Mouse (Mus musculus) CD8-positive naive resting alpha-beta T cell, adult 2 months (primary cell): ENCODE data around the gene N4bp3.
"Not testable (repeated sequence)": the region's sequence is repeated elsewhere in the genome, so short reads cannot be mapped to it uniquely, and the experiment has no call there.

Experiments used
- DNase-seq, 2 experiments: peaks; one replicate each; pipeline ENCODE4 v3.0.0; 2022; ENCODE audit warnings: low read depth in 2 of 2, low spot score in 2 of 2

N4bp3 gene

DNA sequence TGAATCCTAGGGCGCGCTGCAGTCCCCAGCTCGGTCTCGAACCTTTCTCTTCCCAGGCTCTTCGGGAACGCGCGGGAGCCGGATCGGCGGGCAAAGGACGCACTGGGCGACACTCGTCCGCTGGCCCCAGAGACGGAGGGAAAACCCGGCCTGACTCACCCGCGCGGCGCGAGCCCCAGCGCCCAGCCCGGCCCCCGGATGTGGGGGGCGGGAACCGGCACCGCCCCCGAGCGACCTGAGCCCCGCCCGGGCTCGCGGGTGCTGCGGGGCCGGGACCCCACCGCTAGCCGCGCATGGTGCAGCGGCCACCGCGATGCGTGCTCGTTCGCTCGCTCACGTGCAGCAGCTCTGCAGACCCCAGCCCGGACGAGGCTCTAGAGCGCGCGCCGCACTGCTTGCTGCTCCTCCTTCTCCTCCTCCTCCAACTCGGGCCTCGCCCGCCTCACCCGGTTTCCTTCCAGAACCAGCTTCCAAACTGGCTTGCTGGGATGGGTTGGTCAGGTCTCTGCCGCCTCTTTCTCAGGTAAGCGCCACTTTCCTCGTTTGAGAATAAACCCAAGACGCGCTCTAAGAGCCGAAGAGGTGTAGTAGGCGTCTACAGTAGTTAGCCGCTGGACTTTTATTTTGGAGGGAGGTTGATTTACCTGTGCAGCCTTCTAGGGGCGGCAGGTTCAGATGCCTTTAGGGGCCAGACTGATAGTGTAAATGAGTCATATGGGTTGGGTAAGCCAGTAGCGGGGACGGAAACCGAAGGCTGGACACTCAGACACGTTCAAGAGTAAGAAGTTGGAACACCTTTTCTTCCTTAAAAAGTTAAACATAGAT is at the start of gene N4bp3, which contains the start of gene D930048N14Rik:
N4bp3 (minus strand) TSS at position 152 of the 825 bp plus-strand sequence.
D930048N14Rik (plus strand) TSS at position 264 of the 825 bp plus-strand sequence.
- peak; percentile 59 to 63 for DNase-seq

DNA sequence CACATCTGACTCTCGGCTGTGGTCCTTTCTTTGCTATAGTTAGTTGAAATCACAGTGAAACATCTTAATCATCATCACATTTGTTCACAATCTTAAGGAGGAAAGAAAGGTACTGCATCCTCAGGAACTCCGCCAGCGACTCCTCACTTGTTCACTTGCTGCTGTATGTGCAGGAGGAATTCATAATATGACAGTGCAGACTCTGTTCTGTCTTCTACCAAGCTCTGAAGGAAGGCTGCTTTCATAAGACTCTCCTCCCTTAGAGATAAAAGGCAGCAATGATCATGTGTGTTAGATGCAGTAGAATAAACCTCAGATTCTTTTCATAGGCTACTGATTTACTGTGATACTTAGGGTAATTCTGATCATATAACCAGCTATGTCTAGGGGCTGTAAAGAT is 44.3 kb upstream of the N4bp3 start:
- no peak for DNase-seq

DNA sequence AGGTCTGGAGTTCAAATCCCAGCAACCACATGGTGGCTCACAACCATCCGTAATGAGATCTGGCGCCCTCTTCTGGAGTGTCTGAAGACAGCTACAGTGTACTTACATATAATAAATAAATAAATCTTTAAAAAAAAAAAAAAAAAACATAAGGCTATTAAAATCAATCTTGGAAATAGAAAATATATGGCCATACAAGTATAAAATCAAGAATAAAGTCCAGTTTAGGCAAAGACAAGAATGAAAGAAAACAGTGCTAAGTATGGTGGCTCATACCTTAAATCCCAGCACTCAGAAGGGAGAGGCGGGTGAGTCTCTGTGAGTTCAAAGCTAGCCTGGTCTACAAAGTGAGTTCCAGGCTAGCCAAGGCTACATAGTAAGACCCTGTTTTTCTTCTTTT is 40.0 kb upstream of the N4bp3 start:
- DNase-seq = not testable (repeated sequence)

DNA sequence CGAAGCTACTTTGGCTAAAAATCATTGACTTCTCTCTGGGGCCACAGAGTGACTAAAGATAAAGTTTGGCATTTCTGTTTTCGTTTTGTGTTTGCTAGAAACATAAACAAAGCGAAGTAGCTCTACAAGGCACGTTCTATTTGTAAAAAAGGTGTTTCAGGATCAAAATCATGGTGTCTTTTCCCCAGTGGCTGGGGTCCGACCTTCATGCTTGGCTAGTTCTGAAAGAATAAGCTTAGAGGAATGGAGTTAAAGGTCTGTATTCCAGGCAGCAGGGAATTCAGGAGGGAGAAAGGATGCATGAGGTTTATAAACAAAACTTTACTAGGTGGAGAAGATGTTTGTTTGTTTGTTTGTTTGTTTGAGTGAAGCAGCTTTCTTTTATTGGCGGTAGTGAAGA is 38.7 kb upstream of the N4bp3 start:
- no peak for DNase-seq

DNA sequence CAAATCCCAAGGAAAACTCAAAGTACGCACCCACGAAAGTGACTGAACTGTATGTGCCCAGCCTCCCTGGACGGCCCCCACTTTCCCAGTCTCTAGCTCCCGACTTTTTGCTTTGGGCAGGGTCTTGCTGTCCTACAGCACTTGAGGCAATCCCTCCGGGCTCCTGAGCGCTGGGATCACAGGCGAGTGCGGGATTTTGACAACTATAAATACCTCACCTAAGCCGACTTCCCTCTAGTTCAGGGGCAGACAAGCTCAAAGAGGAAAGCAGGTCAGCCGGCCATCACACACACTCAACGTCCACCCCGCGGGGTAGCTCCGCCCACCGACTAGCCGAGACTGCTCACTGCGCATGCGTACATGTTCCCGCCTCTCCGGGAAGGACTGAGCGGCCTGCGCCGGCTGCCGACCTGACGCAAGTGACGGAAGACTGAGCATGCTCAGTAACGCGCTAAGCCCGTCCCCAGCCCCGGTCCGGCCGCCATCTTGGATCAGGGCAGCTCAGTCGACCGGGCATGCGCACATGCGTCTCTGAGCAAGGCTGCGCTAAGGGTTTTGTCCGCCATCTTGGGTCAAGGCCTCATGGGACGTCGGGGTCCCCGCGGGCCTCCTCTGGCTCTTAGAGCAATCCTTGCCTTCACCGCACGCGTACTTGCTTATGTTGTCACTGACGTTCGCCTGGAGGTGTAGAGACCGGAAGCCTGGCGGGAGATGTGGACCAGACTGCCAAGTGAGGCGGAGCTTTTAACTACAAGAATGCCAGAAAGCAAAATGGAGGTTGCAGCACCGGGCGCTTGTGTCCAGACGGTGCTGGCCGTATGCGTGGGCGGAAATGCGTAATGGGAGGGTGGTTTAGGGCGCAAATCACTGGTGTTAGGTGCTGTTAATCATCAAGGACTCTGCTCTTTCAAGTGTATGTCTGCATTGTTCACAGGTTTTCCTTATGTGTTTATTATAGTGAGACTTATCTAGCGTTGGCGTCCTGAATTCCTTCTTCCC is 38.0 kb upstream of the N4bp3 start, which contains the start of gene 0610009B22Rik:
0610009B22Rik (minus strand) TSS at position 545 of the 999 bp plus-strand sequence.
- peak; percentile 99 for DNase-seq

DNA sequence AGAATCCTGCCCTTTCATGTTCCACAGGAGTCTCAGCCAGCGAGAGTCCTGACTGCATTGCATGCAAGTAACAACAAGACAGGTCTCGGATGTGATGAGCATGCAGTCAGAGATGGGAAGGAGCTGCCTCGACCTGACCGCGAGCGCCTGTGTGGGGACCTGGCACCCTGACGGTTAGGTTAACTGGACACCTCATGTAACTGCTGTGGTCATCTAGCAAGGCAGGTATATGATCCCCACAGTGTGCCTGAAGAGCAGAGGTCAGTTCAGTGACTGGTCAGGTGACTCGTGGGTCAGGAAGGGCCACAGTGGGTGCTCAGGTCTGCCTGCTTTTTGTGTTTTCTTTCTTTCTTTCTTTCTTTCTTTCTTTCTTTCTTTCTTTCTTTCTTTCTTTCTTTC is 31.3 kb upstream of the N4bp3 start:
- DNase-seq = no peak

DNA sequence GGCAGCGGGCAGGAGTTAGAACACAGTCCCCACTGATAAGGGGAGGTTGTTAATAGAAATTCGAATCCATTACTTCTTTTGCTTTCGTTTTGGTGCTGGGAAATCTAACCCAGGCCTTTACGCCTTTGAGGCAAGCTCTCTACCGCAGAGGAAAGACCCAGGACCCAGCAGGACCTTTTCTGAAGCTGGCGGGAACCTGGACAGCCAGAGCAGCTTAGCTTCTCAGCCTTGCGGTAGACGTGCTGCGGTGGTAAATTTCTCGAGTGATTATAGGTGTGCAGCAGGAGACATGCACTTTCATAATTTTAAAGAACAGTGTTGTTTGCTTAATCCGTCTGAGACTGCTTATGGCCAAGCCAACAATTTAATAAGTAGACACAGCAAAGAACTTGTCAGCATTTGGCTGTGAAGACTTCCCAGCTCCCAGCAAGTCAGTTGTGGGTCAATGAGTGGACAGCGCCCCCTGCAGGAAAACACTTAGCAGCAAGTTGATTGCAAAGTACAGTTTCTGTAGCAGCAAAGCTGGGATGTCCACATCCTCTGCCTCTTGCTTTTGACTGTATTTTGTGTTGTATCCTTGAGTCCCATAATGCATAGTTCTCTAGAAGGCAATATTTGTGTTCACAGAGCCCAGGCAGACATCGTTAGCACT is 30.8 kb upstream of the N4bp3 start:
- DNase-seq = peak; percentile 84 to 90

DNA sequence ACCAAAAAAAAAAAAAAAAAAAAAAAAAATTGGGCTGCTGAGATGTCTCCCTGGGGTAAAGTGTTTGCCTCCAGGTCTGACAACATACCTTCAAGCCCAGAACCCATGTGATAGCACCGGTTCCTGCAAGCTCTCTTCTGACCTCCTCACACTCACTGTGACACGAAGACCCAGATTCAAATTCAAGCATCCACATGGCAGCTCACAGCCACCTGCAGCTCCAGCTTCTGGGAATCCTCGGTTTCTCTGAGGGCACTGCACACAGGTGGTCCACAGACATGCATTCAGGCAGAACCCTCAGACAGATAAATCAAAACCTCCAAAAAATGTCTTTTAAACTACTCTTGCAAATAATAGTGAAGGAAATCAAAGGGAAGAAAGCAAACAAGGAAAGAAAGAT is 28.8 kb upstream of the N4bp3 start:
- DNase-seq = no peak

DNA sequence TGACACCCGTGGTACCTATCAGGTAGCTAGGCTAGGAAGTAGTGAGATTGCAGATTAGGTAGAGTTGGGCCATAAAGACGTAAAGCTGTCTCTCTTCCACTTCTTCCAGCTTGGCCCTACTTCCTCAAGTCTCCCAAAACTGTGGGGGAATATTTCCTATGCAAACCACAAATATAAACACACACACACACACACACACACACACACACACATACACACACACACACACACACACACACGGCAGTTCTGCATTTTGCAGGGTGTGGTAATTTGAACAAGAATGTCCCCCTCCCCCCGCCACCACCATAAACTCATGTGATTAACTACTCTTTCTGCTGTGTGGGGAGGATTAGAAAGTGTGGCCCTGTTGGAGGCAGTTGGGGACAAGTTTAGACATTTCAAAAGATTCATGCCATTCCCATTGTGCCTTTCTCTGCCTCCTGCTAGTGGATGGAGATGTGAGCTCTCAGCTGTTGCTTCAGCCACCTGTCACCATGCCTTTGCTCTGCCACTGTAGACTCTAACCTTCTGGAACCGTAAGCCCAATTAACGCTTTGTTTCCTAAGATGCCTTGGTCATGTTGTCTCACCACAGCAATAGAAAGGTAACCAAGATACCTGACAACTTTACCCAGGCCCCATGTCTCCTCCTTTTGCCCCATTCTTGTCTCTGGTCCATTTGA is 27.2 kb upstream of the N4bp3 start:
- no peak for DNase-seq

DNA sequence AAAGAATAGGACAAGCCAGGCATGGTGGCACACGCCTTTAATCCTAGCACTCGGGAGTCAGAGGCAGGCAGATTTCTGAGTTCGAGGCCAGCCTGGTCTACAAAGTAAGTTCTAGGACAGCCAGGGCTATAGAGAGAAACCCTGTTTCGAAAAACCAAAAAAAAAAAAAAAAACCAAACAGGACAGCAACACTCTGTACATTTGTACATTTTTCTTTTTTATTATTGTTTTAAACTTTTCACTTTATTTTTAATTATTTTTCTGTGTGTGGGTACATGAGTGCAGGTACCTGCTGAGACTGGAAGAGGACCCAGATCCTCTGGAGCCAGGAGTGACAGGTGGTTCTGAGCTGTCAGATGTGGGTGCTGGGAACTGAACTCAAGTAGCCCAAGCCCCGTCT is 24.7 kb upstream of the N4bp3 start:
- DNase-seq = no peak

DNA sequence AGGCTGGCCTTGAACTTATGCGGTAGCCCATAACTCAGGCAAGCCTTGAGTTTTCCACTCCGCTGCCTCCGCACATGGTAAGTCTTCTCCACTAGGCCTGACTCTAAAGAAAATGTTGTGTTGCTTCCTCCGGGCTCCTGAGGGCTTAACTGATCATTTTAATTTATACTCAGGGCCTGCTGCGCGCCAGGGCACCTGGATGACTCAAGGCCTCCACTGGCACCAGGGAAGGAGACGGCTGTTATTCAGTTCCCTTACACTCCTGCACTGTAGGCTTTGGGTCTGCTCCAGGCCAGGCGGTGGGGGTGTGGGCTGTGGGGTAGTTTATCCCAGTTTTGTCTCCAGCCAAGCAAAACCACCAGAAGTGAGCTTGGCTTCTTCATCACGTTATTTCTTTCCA is 22.6 kb upstream of the N4bp3 start:
- DNase-seq = no peak

DNA sequence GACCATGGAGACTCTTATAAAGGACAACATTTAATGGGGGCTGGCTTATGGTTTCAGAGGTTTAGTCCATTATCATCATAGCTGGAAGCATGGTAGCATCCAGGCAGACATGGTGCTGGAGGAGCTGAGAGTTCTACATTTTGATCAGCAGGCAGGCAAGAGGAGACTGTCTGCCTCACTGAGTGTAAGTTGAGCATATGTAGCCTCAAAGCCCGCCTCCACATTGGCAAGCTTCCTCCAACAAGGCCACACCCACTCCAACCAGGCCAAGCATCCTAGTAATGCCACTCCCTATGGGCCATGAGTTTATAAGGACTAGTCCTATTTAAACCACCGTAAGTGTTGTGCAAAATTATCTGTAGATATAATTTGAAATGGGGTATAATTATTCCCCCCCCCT is 20.7 kb upstream of the N4bp3 start:
- DNase-seq = no peak

DNA sequence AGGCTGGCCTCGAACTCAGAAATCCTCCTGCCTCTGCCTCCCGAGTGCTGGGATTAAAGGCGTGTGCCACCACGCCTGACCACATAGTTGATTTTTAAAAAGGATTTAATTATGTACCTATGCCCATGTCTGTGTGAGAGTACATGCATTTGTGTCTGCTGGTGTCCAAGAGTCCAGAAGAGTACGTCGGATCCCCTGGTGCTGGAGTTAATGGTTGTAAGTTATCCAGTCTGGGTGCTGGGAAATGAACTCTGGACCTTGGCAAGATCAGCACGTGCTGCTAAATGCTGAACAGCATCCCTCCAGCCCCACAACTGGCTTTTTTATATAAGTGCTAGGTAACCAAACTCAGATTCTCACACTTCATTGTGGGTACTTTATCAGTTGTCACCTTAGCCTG is 20.2 kb upstream of the N4bp3 start:
- DNase-seq = no peak

DNA sequence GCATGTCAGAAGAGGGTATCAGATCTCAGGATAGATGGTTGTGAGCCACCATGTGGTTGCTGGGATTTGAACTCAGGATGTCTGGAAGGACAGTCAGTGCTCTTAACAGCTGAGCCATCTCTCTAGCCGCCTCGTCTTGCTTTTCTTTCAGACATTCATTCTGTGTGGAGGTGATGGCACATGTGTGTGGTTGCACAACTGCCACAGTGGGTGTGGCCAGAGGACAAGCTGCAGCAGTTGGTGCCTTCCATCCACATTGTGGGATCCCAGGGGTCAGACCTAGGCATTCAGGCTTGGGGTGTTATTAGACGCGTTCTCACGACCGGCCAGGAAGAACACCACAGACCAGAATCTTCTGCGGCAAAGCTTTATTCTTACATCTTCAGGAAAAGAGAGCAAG is 14.1 kb upstream of the N4bp3 start:
- not testable (repeated sequence) for DNase-seq

DNA sequence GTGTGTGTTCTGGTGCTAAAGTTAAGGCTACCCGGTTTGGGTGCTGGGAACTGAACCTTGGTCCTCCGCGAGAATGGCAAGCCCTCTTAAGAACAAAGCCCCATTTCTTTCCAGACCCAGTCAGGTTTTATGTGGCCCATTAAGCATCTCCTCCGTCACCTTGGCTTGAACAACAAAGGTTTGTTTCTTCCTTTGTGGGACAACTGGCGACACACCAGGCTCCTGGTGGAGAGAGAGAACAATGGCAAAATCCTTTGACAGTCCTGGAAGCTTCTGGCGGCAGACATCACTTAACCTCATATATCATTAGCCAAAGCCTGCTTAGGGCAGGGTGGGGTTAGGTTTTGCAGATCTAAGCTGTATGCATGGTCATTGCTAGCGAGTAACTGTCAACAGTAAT is 12.0 kb upstream of the N4bp3 start:
- no peak for DNase-seq

DNA sequence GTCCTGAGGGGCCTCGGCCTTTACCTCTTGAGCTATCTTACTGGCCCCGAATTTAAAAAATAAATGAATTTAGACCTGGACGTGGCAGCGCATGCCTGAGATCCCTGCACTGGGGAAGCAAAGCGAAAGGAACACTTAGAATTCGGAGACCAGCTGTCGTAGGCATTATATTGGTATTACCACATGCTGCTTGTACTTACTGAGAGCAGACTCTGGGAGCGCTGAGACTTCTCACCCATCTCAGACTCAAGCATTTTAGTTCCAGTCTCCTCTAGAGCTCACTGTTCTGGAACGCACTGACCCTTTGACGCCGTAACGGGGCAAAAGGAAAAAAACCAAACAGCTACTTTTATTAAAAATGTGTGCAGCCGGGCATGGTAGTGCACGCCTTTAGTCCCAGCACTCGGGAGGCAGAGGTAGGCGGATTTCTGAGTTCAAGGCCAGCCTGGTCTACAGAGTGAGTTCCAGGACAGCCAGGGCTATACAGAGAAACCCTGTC is 11.3 kb upstream of the N4bp3 start:
- no peak for DNase-seq

DNA sequence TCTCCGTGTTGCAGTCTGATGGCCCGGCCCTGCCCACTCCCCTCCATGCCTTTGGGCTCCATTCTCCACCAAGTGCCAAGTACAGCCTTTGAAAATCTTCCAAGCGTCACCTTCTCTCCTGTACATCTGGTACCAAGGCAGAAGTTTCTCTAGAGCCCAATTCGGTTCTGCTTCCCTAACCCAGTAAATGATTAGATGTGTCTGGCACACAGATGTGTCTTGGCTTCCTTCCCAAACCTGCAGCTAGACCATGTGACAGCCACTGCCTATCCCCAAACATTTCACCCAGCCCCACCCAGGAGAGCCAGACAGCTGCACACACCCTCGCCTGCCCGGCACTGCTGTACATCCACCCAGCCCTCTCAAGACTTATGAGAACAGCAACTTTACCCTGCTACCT is 8.1 kb upstream of the N4bp3 start:
- no peak for DNase-seq

DNA sequence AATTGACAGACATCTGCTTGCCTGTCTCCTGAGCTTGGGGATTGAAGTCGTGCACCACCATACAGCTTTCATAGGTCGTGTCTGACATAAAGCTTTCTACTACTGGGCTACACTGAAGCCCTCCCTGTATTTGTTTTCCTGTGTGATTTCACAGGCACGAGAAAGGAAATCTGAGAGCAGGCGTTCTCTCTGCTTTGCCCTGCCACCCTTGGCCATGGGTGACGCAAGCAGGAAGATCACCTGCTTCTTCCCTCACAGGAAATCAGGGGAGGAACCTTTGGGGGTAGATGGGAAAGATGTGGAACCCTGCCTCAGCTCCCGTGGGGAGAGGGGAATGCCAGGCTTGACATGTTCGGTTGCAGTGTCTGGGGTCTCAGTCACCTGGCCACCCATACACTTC is 7.6 kb upstream of the N4bp3 start:
- no peak for DNase-seq

DNA sequence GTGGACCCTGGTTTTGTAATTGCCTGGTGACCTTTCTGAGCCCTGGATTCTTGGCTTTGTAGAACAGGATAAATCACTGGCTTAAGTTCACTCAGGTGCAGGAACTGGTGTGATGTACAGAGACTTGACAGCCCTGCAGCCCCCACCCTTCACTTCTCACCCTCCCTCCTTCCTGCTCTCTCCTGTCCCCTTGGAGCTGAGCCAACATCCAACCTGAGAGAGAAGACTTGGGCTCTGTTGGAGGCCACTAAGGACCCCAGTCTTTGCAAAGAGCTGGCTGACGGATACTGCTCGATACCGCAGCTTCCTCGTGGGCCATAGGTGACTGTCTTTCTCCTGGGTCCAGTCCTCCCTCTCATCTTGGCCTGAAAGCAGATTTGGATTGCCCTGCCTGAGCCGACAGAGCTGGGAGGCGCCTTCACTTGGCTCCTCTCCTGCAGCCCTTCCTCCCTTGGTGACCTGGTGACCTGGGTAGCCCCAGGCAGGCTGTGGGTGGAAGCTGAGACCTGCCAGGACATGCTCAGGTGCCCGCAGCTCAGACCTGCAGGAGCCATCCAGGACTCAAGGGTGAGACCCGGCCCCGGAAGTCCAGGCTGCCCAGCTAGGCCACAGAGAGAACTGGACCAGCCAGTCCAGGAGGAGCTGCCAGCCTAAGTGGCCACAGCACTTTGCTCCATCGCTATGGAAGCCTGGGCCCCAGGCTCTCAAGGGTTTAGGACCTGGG is 6.3 kb upstream of the N4bp3 start:
- DNase-seq = no peak

DNA sequence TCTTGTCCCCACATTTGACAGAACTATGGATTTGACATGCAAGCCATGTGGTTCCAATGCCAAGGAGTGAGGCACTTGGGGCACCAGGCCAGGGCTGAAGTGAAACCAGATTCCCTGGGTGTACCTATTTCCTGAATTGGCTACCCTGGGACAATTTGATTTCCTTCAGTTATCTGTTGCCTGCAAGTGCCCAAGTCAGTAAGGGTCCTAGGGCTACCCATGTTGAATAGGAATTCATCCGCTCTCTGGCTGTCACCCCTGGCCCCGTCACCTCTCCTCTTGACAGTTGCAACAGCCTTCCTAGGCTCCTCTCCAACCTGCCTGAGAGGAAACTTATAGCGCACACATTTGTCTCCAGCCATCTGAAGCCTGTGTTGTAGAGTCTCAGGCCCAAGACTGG is 4.2 kb upstream of the N4bp3 start:
- no peak for DNase-seq
